Mouse (Mus musculus): ENCODE data around the gene Eif2ak4. TPM values are rescaled to one million over a fixed set of nuclear protein-coding genes. Genes with fewer than 3 reads are reported as not detected.
A peak's percentile ranks its signal among the peaks of the same experiment; 100 is the strongest.

The Eif2ak4 gene
- 8.0 TPM in 2 replicates for polyA plus RNA-seq (2015; fragmentation: Nextera tagmentation; extraction: Ambion mirVana)

- peak within 1 kb of the TSS; percentile 96 for H3K27ac ChIP-seq
- no peaks in the 10 kb centered on the region for H3K4me1 ChIP-seq (replicated peaks; ENCODE audit: insufficient read depth, low read length)
- peak within 1 kb of the TSS; percentile 78 for H3K4me2 ChIP-seq (ENCODE audit: low read length)
- peak within 1 kb of the TSS; percentile 90 for H3K4me3 ChIP-seq (replicated peaks; ENCODE audit: low read depth, low read length)
- under 1% methylated on average over 57 of the region's 61 CpGs for WGBS
- TF ChIP-seq CTCF (IDR thresholded peaks at IDR 0.05; ENCODE audit: low read depth), result no peak
- H3K36me3 ChIP-seq (ENCODE audit: insufficient read depth, low read length), result no peaks in the 10 kb centered on the region
- H3K9me3 ChIP-seq (replicated peaks; ENCODE audit: low read length), result no peaks in the 10 kb centered on the region
- DNase-seq (ENCODE audit: low spot score) (peak; percentile 100), ATAC-seq (replicated peaks; ENCODE audit: low FRiP score, low read depth) (peak; percentile 99)
- peak within 1 kb of the TSS; percentile 87 for H3K9ac ChIP-seq (ENCODE audit: low read depth, low read length)
- H3K27me3 ChIP-seq (ENCODE audit: insufficient read depth, low read length), result no peaks in the 10 kb centered on the region
Measured at GRCm38 (mm10) chr2:118388341-118389335, at the start of gene Eif2ak4. Gene Eif2ak4 (plus strand): TSS chr2:118388618.

GRCm38 (mm10) chr2:118341295-118341694 is 47.1 kb upstream of the Eif2ak4 start:
- no peak for ATAC-seq (replicated peaks; ENCODE audit: low FRiP score, low read depth)
- TF ChIP-seq CTCF (IDR thresholded peaks at IDR 0.05; ENCODE audit: low read depth), result no peak
- Histone ChIP-seq H3K27ac (no peak overlapping the region), H3K9ac (ENCODE audit: low read depth, low read length) (no peak overlapping the region), H3K4me3 (replicated peaks; ENCODE audit: low read depth, low read length) (no peak overlapping the region), H3K27me3 (ENCODE audit: insufficient read depth, low read length) (no peaks in the 10 kb centered on the region), H3K36me3 (ENCODE audit: insufficient read depth, low read length) (no peaks in the 10 kb centered on the region), H3K4me2 (ENCODE audit: low read length) (no peak overlapping the region), H3K4me1 (replicated peaks; ENCODE audit: insufficient read depth, low read length) (no peaks in the 10 kb centered on the region), H3K9me3 (replicated peaks; ENCODE audit: low read length) (no peaks in the 10 kb centered on the region)
- DNase-seq (ENCODE audit: low spot score), result no peak
- WGBS, result 54% methylated on average over 7 of the region's 7 CpGs

GRCm38 (mm10) chr2:118343897-118344296 is 44.5 kb upstream of the Eif2ak4 start:
- H3K27me3 ChIP-seq (ENCODE audit: insufficient read depth, low read length), result no peaks in the 10 kb centered on the region
- no peaks in the 10 kb centered on the region for H3K36me3 ChIP-seq (ENCODE audit: insufficient read depth, low read length)
- TF ChIP-seq CTCF (IDR thresholded peaks at IDR 0.05; ENCODE audit: low read depth), result no peak
- H3K9me3 ChIP-seq (replicated peaks; ENCODE audit: low read length), result no peaks in the 10 kb centered on the region
- DNase-seq (ENCODE audit: low spot score) (no peak), ATAC-seq (replicated peaks; ENCODE audit: low FRiP score, low read depth) (no peak)
- no peak overlapping the region for H3K4me2 ChIP-seq (ENCODE audit: low read length)
- H3K27ac ChIP-seq, result no peak overlapping the region
- no peak overlapping the region for H3K9ac ChIP-seq (ENCODE audit: low read depth, low read length)
- no peaks in the 10 kb centered on the region for H3K4me1 ChIP-seq (replicated peaks; ENCODE audit: insufficient read depth, low read length)
- 74% methylated on average over 3 of the region's 3 CpGs for WGBS
- no peak overlapping the region for H3K4me3 ChIP-seq (replicated peaks; ENCODE audit: low read depth, low read length)

GRCm38 (mm10) chr2:118345535-118345934 is 42.9 kb upstream of the Eif2ak4 start:
- Histone ChIP-seq H3K9ac (ENCODE audit: low read depth, low read length) (no peak overlapping the region), H3K36me3 (ENCODE audit: insufficient read depth, low read length) (no peaks in the 10 kb centered on the region), H3K4me3 (replicated peaks; ENCODE audit: low read depth, low read length) (no peak overlapping the region), H3K27ac (no peak overlapping the region), H3K27me3 (ENCODE audit: insufficient read depth, low read length) (no peaks in the 10 kb centered on the region), H3K4me1 (replicated peaks; ENCODE audit: insufficient read depth, low read length) (no peaks in the 10 kb centered on the region), H3K4me2 (ENCODE audit: low read length) (no peak overlapping the region), H3K9me3 (replicated peaks; ENCODE audit: low read length) (no peaks in the 10 kb centered on the region)
- DNase-seq (ENCODE audit: low spot score) (no peak), ATAC-seq (replicated peaks; ENCODE audit: low FRiP score, low read depth) (no peak)
- TF ChIP-seq CTCF (IDR thresholded peaks at IDR 0.05; ENCODE audit: low read depth), result no peak
- WGBS, result 26% methylated on average over 1 of the region's 1 CpGs

GRCm38 (mm10) chr2:118353498-118353897 is 34.9 kb upstream of the Eif2ak4 start:
- Histone ChIP-seq H3K27me3 (ENCODE audit: insufficient read depth, low read length) (no peaks in the 10 kb centered on the region), H3K4me2 (ENCODE audit: low read length) (no peak overlapping the region), H3K9me3 (replicated peaks; ENCODE audit: low read length) (no peaks in the 10 kb centered on the region), H3K4me1 (replicated peaks; ENCODE audit: insufficient read depth, low read length) (no peaks in the 10 kb centered on the region), H3K9ac (ENCODE audit: low read depth, low read length) (no peak overlapping the region), H3K36me3 (ENCODE audit: insufficient read depth, low read length) (no peaks in the 10 kb centered on the region), H3K27ac (no peak overlapping the region), H3K4me3 (replicated peaks; ENCODE audit: low read depth, low read length) (no peak overlapping the region)
- no peak for ATAC-seq (replicated peaks; ENCODE audit: low FRiP score, low read depth)
- WGBS, result 30% methylated on average over 4 of the region's 4 CpGs
- no peak for TF ChIP-seq CTCF (IDR thresholded peaks at IDR 0.05; ENCODE audit: low read depth)
- peak; percentile 37 for DNase-seq (ENCODE audit: low spot score)

- peak; percentile 62 for DNase-seq (ENCODE audit: low spot score)
- no peak overlapping the region for H3K4me3 ChIP-seq (replicated peaks; ENCODE audit: low read depth, low read length)
- no peaks in the 10 kb centered on the region for H3K9me3 ChIP-seq (replicated peaks; ENCODE audit: low read length)
- no peaks in the 10 kb centered on the region for H3K27me3 ChIP-seq (ENCODE audit: insufficient read depth, low read length)
- 57% methylated on average over 4 of the region's 4 CpGs for WGBS
- no peak overlapping the region for H3K9ac ChIP-seq (ENCODE audit: low read depth, low read length)
- no peak overlapping the region for H3K27ac ChIP-seq
- TF ChIP-seq CTCF (IDR thresholded peaks at IDR 0.05; ENCODE audit: low read depth), result no peak
- H3K4me1 ChIP-seq (replicated peaks; ENCODE audit: insufficient read depth, low read length), result no peaks in the 10 kb centered on the region
- no peak for ATAC-seq (replicated peaks; ENCODE audit: low FRiP score, low read depth)
- no peaks in the 10 kb centered on the region for H3K36me3 ChIP-seq (ENCODE audit: insufficient read depth, low read length)
- 0 out of 2 replicates have a peak overlapping the region, but pooled peaks have one; percentile 6 for H3K4me2 ChIP-seq (ENCODE audit: low read length)
Measured at GRCm38 (mm10) chr2:118353916-118354403, 34.5 kb upstream of the Eif2ak4 start.

Measured in kidney, postnatal 0 days (tissue).